Mouse (Mus musculus): ENCODE data around the gene Gstm3.
A peak's percentile ranks its signal among the peaks of the same experiment; 100 is the strongest.

DNA sequence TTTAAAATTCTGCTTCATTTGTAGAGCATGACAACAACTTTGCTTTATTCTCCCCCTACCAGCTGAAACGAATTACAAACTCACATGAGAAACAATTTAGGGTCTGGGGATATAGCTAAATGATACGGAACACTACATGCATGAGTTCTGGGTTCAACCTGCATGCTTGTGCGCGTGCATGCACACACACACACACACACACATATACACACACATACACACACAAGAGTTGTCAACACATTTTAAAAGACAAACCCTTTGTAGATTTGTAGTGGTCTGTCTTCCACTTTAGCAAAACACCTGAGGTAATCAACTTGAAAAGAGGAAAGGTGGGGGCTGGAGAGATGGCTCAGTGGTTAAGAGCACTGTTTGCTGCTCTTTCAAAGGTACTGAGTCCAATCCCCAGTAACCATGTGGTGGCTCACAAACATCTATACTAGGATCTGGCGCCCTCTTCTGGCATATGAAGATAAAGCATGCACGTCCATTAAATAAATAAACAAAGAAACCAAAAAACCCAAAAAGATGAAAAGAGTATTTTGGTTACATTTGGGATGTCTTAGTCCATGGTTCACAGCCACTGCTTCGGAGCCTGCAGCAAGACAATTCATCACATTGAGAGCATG lies 51.2 kb downstream of the Gstm3 start:
- TF ChIP-seq POLR2A (IDR thresholded peaks at IDR 0.05; ENCODE audit: low read depth, low read length) (no peak), CTCF (conservative IDR thresholded peaks at IDR 0.05; ENCODE audit: insufficient read depth, insufficient read length, low read depth, low read length) (peak; percentile 37)
